Mouse (Mus musculus) G1E (cell line): Measurements from ENCODE around the gene Tgfbr3. TPM values are rescaled to one million over a fixed set of nuclear protein-coding genes. Genes with fewer than 3 reads are reported as not detected.

Experiments
- ATAC-seq: 2 replicates; pipeline ENCODE4 v1.8.0; 2016; ENCODE audit warnings: mild to moderate bottlenecking; ENCODE audit not compliant: insufficient number of reproducible peaks, poor library complexity, low FRiP score, severe bottlenecking; ENCODE audit errors: extremely low read depth
- DNase-seq: peaks from one replicate; pipeline ENCODE4 v3.0.0; 2012; ENCODE audit warnings: low spot score
- H3K27me3 ChIP-seq: 2 replicates; pipeline ENCODE4 v1.6.1; 2012; ENCODE audit warnings: mild to moderate bottlenecking, low read length, inconsistent platforms; ENCODE audit not compliant: insufficient read depth
- H3K36me3 ChIP-seq: replicated peaks from 2 replicates; pipeline ENCODE3; 2012; ENCODE audit warnings: mild to moderate bottlenecking, inconsistent platforms
- H3K4me1 ChIP-seq: 2 replicates; pipeline ENCODE4 v1.6.1; 2012; ENCODE audit warnings: low read depth, low read length, inconsistent platforms, mixed read lengths; ENCODE audit not compliant: insufficient read depth
- H3K4me3 ChIP-seq: 2 replicates; pipeline ENCODE4 v1.5.1; 2012; ENCODE audit warnings: low read depth, mild to moderate bottlenecking, inconsistent platforms, low read length, moderate library complexity, mixed read lengths
- H3K9me3 ChIP-seq: replicated peaks from 2 replicates; pipeline ENCODE4 v1.6.1; 2012; ENCODE audit warnings: inconsistent platforms
- CTCF ChIP-seq: IDR thresholded peaks from 2 replicates; pipeline ENCODE4 v1.5.1; 2012; ENCODE audit warnings: low read depth, low read length, inconsistent platforms, mixed read lengths
- GATA1 ChIP-seq: IDR thresholded peaks from 2 replicates; pipeline ENCODE4 v1.6.1; 2012; ENCODE audit warnings: borderline replicate concordance, low read length, inconsistent platforms, mixed read lengths
- GATA2 ChIP-seq: IDR thresholded peaks from 2 replicates; pipeline ENCODE4 v1.6.1; 2012; ENCODE audit warnings: low read depth, low read length, inconsistent platforms, borderline replicate concordance
- POLR2AphosphoS5 ChIP-seq: IDR thresholded peaks from 2 replicates; pipeline ENCODE4 v1.6.1; 2012; ENCODE audit warnings: low read depth, low read length, inconsistent platforms; ENCODE audit not compliant: insufficient replicate concordance
- TAL1 ChIP-seq: conservative IDR thresholded peaks from 2 replicates; pipeline ENCODE4 v1.6.1; 2012; ENCODE audit warnings: low read depth, low read length, inconsistent platforms, mixed read lengths
- polyA plus RNA-seq: library from polyadenylated mRNA; stranded (reverse); fragments of >175 nt; gene quantifications from 2 replicates; pipeline ENCODE4 v1.2.3, GENCODE M21; 2012
- total RNA-seq, 2 experiments: library from RNA; stranded (forward) in 1 of 2; stranded (reverse) in 1 of 2; fragments of 200-1000 nt in 1 of 2; fragments of >200 nt in 1 of 2; fragmentation: Nextera tagmentation in 1 of 2; gene quantifications; 2 replicates each; pipeline ENCODE4 v1.2.3; 2014 to 2017

The Tgfbr3 gene
- total and polyA plus RNA-seq, 3 experiments = 0.05 TPM; not detected in 2

- H3K9me3 ChIP-seq = no peaks in the 10 kb centered on the region
- TF ChIP-seq TAL1 = no peak
- no peak for TF ChIP-seq POLR2AphosphoS5
- TF ChIP-seq GATA1 = no peak
- no peak for TF ChIP-seq CTCF
- TF ChIP-seq GATA2 = no peak
- H3K36me3 ChIP-seq = no peaks in the 10 kb centered on the region
- H3K4me3 ChIP-seq = no peak overlapping the region
- H3K27me3 ChIP-seq = peaks cover 2% of the 10 kb centered on the region; the same call in 1 of the 2 replicates
- ATAC-seq = no peak
- no peak for DNase-seq
- H3K4me1 ChIP-seq = no peaks in the 10 kb centered on the region
These were observed 178.4 kb downstream of the Tgfbr3 start for GRCm38 (mm10) chr5:107110880-107111520.

GRCm38 (mm10) chr5:107110089-107110879 is 179.1 kb downstream of the Tgfbr3 start:
- H3K4me1 ChIP-seq = no peaks in the 10 kb centered on the region
- DNase-seq (no peak), ATAC-seq (no peak)
- no peak for TF ChIP-seq TAL1
- no peak for TF ChIP-seq GATA1
- TF ChIP-seq POLR2AphosphoS5 = no peak
- no peak for TF ChIP-seq GATA2
- TF ChIP-seq CTCF = no peak
- H3K27me3 ChIP-seq = peaks cover 2% of the 10 kb centered on the region; the same call in 1 of the 2 replicates
- no peaks in the 10 kb centered on the region for H3K9me3 ChIP-seq
- no peak overlapping the region for H3K4me3 ChIP-seq
- H3K36me3 ChIP-seq = no peaks in the 10 kb centered on the region

- Histone ChIP-seq H3K36me3 (no peaks in the 10 kb centered on the region), H3K4me3 (no peak overlapping the region), H3K27me3 (peaks cover 2% of the 10 kb centered on the region; the same call in 1 of the 2 replicates), H3K9me3 (no peaks in the 10 kb centered on the region), H3K4me1 (no peaks in the 10 kb centered on the region)
- ATAC-seq (no peak), DNase-seq (no peak)
- TF ChIP-seq CTCF (no peak), GATA2 (no peak), TAL1 (no peak), GATA1 (no peak), POLR2AphosphoS5 (no peak)
These were observed 180.0 kb downstream of the Tgfbr3 start for GRCm38 (mm10) chr5:107109416-107109815.

GRCm38 (mm10) chr5:107106793-107107192 is 182.6 kb downstream of the Tgfbr3 start:
- ATAC-seq = no peak
- TF ChIP-seq CTCF (no peak), GATA2 (no peak), TAL1 (no peak), GATA1 (no peak), POLR2AphosphoS5 (no peak)

GRCm38 (mm10) chr5:107106139-107106538 is 183.3 kb downstream of the Tgfbr3 start:
- ATAC-seq (no peak), DNase-seq (no peak)
- H3K36me3 ChIP-seq = no peaks in the 10 kb centered on the region
- H3K9me3 ChIP-seq = no peaks in the 10 kb centered on the region
- TF ChIP-seq POLR2AphosphoS5 = no peak
- TF ChIP-seq CTCF = no peak
- TF ChIP-seq TAL1 = no peak
- no peak for TF ChIP-seq GATA2
- TF ChIP-seq GATA1 = no peak
- H3K4me3 ChIP-seq = no peak overlapping the region
- no peaks in the 10 kb centered on the region for H3K4me1 ChIP-seq
- peaks cover 2% of the 10 kb centered on the region; the same call in 1 of the 2 replicates for H3K27me3 ChIP-seq

More at GRCm38 (mm10) chr5:107106793-107107192, 182.6 kb downstream of the Tgfbr3 start:
- H3K4me1 ChIP-seq = no peaks in the 10 kb centered on the region
- H3K9me3 ChIP-seq = no peaks in the 10 kb centered on the region
- DNase-seq = no peak
- H3K27me3 ChIP-seq = peaks cover 2% of the 10 kb centered on the region; the same call in 1 of the 2 replicates
- no peaks in the 10 kb centered on the region for H3K36me3 ChIP-seq
- H3K4me3 ChIP-seq = no peak overlapping the region

GRCm38 (mm10) chr5:107103591-107103990 is 185.8 kb downstream of the Tgfbr3 start:
- ATAC-seq (no peak), DNase-seq (no peak)
- TF ChIP-seq GATA1 = no peak
- TF ChIP-seq TAL1 = no peak
- no peak for TF ChIP-seq GATA2
- TF ChIP-seq CTCF = no peak
- no peak for TF ChIP-seq POLR2AphosphoS5
- Histone ChIP-seq H3K4me3 (no peak overlapping the region), H3K9me3 (no peaks in the 10 kb centered on the region), H3K36me3 (no peaks in the 10 kb centered on the region), H3K27me3 (no peaks in the 10 kb centered on the region), H3K4me1 (no peaks in the 10 kb centered on the region)
